Mouse (Mus musculus) WW6 (cell line): ENCODE results near the gene Osbp2.

Experiments
- DNase-seq: peaks from one replicate; pipeline ENCODE4 v3.0.0-alpha.2; 2013; ENCODE audit warnings: low read depth, low spot score

Osbp2 gene

GRCm38 (mm10) chr11:3823378-3823777, 40.3 kb downstream of the Osbp2 start:
- no peak for DNase-seq

DNA sequence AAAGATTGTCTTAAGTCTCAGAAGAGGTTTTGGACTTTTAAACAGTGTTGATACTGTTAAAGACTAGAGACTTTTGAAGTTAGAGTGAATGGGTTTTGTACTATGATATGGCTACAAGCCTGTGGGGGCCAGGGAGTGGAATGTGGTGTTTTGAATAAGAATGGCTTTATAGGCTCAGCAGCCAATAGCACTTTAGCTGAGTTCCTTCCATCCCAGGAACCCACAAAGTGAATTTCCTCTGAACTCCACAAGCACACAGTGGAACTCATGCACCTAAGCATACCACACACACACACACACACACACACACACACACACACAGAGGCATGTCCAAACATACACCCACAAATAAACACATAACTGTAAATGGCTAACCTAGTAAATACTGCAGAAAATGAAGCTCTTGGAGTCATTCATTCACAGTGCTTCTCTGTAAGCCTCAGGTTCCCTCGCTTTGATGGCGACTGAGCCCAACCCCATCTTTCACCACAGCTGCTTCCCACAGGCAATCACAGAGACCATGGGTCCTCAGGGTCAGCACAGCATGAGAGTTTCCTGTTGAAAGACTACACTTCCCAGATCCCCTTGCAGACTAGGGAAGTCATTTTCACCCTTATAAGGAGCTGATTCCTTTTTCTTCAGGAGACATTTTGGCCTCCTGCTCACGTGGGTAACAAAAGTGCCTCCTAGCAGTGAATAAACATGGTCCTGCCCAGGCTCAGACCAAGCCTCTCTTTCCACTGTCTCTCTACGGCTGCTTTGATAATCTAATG, 45.5 kb downstream of the Osbp2 start:
- DNase-seq, result peak; percentile 29

DNA sequence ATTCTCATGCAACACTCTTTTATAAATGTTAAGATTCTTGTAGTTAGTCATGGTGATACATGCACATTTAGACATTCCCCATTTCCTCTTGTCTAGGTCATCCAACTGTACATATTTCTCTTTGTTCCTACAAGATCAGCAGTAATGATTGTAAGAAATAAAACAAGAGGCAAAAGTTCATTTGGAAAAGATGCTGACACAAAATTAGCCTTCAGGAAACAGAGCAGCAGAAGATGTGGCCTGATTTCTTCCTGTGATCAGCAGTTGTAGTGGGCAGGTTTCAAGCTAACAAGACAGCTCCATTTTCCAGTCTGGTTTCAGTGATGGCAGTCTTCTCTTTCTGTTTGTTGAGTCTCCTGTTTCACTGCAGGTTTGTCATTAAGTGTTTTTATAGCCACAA, 47.8 kb downstream of the Osbp2 start:
- no peak for DNase-seq

DNA sequence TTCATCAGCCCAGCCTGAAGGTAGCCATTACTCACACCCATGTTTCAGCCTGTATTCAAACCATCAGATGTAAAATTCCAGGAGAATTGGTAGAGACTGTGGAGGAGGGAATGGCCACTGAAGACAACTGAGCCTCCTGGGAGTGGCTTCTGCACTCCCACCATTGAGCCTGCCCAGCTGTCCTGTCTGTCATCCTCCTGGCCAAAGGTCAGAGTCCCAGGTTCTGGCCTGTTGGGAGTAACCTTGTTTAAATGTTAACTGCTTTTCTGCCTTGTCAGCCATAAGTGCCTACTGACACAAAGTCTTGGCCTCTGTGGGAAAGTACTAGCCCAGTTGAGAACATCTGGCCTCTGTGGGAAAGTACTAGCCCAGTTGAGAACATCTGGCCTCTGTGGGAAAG, 50.4 kb downstream of the Osbp2 start:
- no peak for DNase-seq

- DNase-seq, result no peak
These were observed 55.5 kb downstream of the Osbp2 start for GRCm38 (mm10) chr11:3808162-3808561.

DNA sequence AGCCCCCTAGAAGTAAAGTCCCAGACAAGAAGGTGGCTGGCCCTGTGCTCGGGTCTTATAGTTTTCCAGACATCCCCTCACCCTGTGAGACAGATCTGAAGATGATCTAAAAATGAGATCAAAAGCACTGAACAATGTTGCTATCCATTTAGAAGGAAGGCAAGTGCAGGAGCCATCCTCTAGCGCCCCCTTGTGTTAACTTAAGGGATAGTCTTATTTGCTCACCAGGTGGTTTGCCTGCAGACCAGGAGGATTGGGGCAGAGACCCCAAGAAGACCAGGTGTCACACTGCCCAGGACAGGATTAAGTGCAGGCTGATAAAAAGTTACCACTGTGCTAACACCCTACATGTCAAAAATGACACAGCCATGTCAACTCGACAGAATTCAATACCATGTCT, 58.3 kb downstream of the Osbp2 start:
- peak; percentile 46 for DNase-seq

DNA sequence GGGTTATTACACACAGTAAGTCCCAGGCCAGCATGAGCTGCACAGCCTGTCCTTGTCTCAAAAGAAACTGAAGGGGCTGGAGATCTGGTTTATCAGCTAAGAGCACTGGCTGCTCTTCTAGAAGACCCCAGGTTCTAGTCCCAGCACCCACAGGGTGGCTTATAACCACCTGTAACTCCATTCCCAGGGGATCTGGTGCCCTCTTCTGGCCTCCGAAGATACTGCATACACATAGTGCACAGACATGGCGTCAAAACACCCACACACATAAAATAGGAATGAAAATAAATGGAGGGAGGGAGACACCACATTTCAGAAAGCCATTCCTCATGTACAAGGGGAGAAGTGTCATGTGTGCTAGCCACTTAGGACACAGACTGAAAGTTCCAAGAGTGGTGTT, 59.1 kb downstream of the Osbp2 start:
- DNase-seq, result no peak

DNA sequence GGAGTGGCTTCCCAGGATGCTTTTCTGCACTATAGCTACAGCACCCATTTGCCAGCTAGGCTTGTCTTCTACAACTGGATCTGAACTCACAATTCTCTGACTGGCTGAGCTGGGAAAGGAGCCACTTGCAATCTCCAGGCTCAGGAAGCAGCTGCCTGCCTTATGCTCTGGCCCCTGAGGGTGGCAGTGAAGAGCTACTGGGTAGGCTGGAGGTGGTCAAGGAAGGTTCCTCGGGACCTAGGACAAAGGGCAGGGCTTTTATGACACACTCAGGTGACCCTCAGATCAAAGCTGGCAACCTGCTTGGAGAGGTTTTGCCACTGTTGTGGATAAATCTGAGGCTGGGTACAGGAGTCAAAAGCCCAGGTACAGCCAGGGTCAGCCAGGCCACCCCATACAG, 61.6 kb downstream of the Osbp2 start:
- DNase-seq, result no peak

DNA sequence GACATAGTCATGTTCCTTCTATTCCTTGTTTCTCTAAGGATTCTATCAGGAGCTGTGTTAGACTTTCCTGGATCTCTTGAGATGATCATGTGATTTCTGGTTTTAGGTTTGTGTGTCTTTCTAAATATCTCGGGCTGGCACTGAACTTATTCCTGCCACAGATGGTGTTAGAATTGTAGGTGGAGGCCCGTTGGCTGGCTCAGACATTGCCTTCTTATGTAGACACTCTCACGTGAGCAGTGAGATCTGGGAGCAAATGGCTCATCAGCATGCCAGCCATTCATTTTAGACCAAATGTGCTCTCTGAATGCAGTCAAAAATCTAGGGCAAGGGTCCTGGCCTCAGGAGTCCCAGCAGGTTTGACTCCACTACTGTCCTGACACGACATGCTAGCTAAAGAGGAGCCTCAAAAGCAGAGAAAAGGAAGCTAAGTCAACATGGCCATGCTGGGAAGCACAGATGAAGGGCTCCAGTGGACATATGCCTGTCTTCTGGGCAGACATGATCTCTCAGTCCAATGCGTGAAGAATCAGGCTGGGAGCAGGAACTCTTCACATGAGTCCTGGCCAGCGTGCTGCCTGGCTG, 66.0 kb downstream of the Osbp2 start:
- no peak for DNase-seq

DNA sequence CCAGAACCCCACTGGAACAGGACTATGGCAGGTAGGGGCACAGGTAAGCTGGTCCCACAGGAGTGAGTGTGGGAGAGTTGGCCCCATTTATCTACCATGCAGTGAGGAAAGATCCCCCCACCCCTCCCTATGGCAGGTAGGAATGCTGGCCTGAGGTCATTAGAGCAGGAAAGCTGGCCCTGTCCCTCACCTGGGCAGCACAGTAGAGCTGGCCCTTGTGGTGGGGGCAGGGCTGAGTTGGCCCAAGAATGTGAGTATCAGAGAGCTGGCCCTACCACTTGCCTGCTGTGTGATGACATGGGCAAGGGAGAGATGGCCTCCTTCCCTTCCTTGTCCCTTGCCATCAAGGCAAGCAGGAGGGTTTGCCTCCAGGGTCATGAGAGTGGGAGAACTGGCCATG, 73.0 kb downstream of the Osbp2 start:
- no peak for DNase-seq

DNA sequence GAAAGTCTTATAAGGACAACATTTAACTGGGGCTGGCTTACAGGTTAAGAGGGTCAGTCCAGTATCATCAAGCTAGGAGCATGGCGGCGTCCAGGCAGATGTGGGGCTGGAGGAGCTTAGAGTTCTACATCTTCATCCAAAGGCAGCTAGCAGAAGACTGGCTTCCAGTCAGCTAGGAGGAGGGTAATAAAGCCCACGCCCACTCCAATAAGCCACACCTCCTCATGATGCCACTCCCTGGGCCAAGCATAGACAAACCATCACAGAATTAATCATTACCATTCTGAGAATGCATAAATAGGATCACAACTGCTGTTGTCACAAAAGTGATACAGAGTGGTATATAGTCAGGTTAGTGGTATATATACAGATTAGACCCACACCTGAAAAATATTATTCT, 73.8 kb downstream of the Osbp2 start:
- no peak for DNase-seq

- DNase-seq, result peak; percentile 70
These were observed 77.1 kb downstream of the Osbp2 start for GRCm38 (mm10) chr11:3786564-3786963.

GRCm38 (mm10) chr11:3775263-3775644, 88.4 kb downstream of the Osbp2 start:
- no peak for DNase-seq

- no peak for DNase-seq
These were observed 89.0 kb downstream of the Osbp2 start for GRCm38 (mm10) chr11:3774463-3775262.

GRCm38 (mm10) chr11:3773782-3774462, 89.8 kb downstream of the Osbp2 start:
- DNase-seq, result no peak

- DNase-seq, result no peak
These were observed 90.6 kb downstream of the Osbp2 start for GRCm38 (mm10) chr11:3773136-3773535.

- DNase-seq, result no peak
These were observed 92.4 kb downstream of the Osbp2 start for GRCm38 (mm10) chr11:3771348-3771747.

DNA sequence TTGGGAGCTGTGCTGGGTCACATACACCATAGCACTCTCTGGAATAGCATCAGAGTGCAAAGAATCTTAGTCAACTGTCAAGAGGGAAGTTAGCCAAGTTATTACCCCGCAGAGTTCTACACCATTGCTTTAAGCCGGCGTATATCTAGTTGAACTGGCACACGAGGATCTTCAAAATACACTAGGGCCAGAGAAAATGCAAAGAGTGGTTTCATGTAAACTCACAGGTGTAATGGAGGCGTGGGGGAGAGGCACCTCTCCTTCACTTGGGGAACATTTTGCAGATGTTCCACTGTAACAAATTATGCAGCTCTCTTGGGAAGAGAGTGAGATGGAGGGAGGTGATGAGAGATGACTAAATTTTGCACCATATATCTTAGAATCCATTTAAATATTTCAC, 95.9 kb downstream of the Osbp2 start:
- DNase-seq, result no peak

- no peak for DNase-seq
These were observed 96.7 kb downstream of the Osbp2 start for GRCm38 (mm10) chr11:3766964-3767363.

GRCm38 (mm10) chr11:3764352-3764751, 99.4 kb downstream of the Osbp2 start:
- no peak for DNase-seq

- DNase-seq, result no peak
These were observed 101.8 kb downstream of the Osbp2 start for GRCm38 (mm10) chr11:3761775-3762501.
